Mouse (Mus musculus) kidney, adult 8-10 months (tissue): ENCODE results near the gene Cst9.
A peak's percentile ranks its signal among the peaks of the same experiment; 100 is the strongest.

Experiments used
- DNase-seq, 2 experiments: peaks; one replicate each; pipeline ENCODE4 v3.0.0; 2022

The Cst9 gene

DNA sequence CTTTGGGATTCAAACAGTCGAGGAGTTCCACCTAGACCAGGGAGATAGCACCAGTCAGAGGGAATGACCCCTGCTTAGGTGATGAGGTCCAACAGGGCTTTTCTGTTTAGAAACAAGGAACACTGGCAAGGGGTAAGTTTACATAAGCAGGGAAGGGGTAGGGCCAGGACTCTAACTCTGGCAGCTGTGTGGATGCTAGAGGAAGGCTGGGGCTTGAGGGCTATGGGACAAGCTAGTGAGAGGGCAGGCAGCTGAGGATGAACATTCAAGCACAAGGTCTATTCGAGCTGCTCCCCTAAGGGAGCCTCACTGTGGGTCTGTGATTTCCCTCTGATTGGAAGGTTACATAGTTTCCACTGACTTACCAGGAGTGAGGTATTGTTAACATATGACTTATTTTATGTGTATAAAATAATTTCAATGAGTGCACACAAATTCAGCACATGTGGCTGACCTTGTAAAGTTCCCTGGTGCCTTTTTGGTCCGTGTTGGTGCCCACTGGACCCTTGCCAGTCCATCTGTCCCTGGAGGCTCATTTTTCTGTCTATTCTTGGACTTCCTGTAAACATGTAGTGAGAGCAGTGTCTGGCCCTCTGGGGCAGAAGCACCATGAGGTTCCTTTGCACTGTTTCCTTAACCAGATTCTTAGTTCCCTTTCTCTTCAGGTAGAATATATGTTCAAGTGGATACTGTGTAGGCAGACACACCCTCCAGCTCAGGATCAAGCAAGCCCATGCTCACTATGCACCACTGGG lies 42.2 kb downstream of the Cst9 start:
- DNase-seq: peak; percentile 53 to 60

DNA sequence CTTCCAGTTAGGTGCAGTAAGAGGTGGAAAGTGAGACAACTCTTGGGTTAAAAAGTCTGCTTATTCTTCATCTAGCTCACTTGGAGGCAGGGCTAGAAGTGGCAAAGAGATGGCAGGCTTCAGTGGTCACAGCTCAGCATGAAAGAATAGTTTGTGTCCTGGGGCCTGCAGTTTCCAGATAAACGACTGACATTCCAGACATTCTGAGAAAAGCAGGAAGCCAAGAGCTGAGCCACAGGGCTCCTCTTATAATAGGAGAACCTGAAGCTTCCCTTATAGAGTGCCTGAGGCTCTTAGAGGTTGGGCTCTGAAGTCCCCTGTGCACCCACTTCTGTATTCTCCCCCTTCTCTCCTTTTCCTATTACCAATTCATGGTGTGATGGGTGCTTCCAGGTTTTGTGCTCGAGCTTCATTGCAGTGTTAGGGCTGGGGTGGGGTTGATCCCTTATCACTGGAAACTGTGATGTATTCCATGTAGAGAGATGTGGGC lies 43.7 kb downstream of the Cst9 start:
- no peak for DNase-seq

DNA sequence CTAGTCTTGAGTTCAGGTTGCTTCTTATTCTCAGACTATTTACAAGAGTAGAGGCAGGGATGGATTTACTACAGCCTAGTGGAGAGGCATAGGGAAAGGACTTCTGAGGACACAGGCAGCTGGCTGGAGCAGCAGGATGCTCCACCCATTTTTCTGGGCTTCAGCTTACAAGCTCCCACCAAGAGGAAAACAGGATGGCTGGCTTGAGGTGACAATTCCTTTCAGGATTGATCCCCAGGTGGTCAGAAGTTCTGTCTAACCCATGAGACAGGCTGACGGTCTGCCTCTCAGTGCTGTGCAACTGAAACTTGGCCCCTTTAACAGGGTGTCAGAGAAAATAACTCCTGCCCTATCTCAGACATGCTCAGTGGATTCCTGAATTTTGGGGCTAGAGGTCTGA lies 44.3 kb downstream of the Cst9 start:
- DNase-seq: peak in 1 of 2 experiments; percentile 38

DNA sequence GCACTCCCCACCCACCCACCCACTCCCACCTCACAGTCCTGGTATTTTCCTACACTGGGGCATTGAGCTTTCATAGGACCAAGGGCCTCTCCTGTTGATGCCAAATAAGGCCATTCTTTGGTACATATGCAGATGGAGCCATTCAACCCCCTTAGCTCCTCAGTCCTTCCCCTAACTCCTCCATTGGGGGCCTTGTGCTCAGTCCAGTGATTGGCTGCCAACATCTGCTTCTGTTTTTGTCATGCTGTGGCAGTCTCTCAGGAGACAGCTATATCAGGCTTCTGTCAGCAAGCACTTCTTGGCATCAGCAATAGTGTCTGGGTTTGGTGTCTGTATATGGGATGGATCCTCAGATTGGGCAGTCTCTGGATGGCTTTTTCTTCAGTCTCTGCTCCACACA lies 49.8 kb downstream of the Cst9 start:
- no peak for DNase-seq
